Mouse (Mus musculus) thymus, postnatal 0 days (tissue): ENCODE data around the gene Cdc42ep2. TPM values are rescaled to one million over a fixed set of nuclear protein-coding genes. Genes with fewer than 3 reads are reported as not detected.

Experiments
- DNase-seq: peaks from one replicate; pipeline ENCODE4 v3.0.0-alpha.2; 2015; ENCODE audit warnings: low spot score
- polyA plus RNA-seq: library from polyadenylated mRNA; unstranded; fragments of >200 nt; fragmentation: Nextera tagmentation; extraction: Ambion mirVana; gene quantifications from 2 replicates; pipeline ENCODE4 v1.2.1, GENCODE M21; 2015

Gene Cdc42ep2
- polyA plus RNA-seq, 1 experiment from 2014 or later, result 5.2 TPM

- DNase-seq, result no peak
These were observed 18.0 kb upstream of the Cdc42ep2 start for GRCm38 (mm10) chr19:5942581-5942980.

GRCm38 (mm10) chr19:5940656-5941055 lies 16.0 kb upstream of the Cdc42ep2 start:
- DNase-seq, result no peak

GRCm38 (mm10) chr19:5940173-5940572 lies 15.6 kb upstream of the Cdc42ep2 start:
- DNase-seq, result no peak

GRCm38 (mm10) chr19:5939715-5940114 lies 15.1 kb upstream of the Cdc42ep2 start:
- no peak for DNase-seq

GRCm38 (mm10) chr19:5938516-5938915 lies 13.9 kb upstream of the Cdc42ep2 start:
- DNase-seq, result no peak

- DNase-seq, result no peak
These were observed 13.3 kb upstream of the Cdc42ep2 start for GRCm38 (mm10) chr19:5937836-5938406.

GRCm38 (mm10) chr19:5937095-5937835 lies 12.6 kb upstream of the Cdc42ep2 start:
- DNase-seq, result no peak

- no peak for DNase-seq
These were observed 11.1 kb upstream of the Cdc42ep2 start for GRCm38 (mm10) chr19:5935691-5936090.

- no peak for DNase-seq
These were observed 10.7 kb upstream of the Cdc42ep2 start for GRCm38 (mm10) chr19:5935266-5935665.

- no peak for DNase-seq
These were observed 5.3 kb upstream of the Cdc42ep2 start for GRCm38 (mm10) chr19:5929634-5930596.

- no peak for DNase-seq
These were observed 3.9 kb upstream of the Cdc42ep2 start for GRCm38 (mm10) chr19:5928546-5928945.

- no peak for DNase-seq
These were observed 3.5 kb upstream of the Cdc42ep2 start for GRCm38 (mm10) chr19:5928104-5928503.

GRCm38 (mm10) chr19:5927532-5927931 lies 2.9 kb upstream of the Cdc42ep2 start:
- DNase-seq, result peak; percentile 44

- no peak for DNase-seq
These were observed 2.4 kb upstream of the Cdc42ep2 start for GRCm38 (mm10) chr19:5927026-5927425.

GRCm38 (mm10) chr19:5925311-5925855 lies 767 bp upstream of the Cdc42ep2 start:
- DNase-seq, result no peak

- DNase-seq, result peak; percentile 90
These were observed 465 bp downstream of the Cdc42ep2 start for GRCm38 (mm10) chr19:5923990-5924712.

GRCm38 (mm10) chr19:5922963-5923362 lies 1.7 kb downstream of the Cdc42ep2 start:
- DNase-seq, result no peak

- no peak for DNase-seq
These were observed 2.3 kb downstream of the Cdc42ep2 start for GRCm38 (mm10) chr19:5922119-5922942.

- DNase-seq, result no peak
These were observed 2.9 kb downstream of the Cdc42ep2 start for GRCm38 (mm10) chr19:5921715-5922114.
